35 mouse cellular contexts compared by ENCODE assay signal in genomic region chr7:19222875-19223274, GRCm38 (mm10). TPM values are rescaled to one million over a fixed set of nuclear protein-coding genes. Genes with fewer than 3 reads are reported as not detected.
"Had no signal": no experiment of that assay in that cellular context is flagged by ENCODE, and none has a peak within 500 bp of the region (broad histone marks: within the 10 kb centered on the region; RNA-seq: fewer than 3 reads in every experiment).

No protein-coding gene starts in this region.

- H3K9ac ChIP-seq: limb, embryonic 12.5 days; limb, embryonic 13.5 days; limb, embryonic 15.5 days; liver, embryonic 12.5 days; liver, embryonic 14.5 days; liver, postnatal 0 days; lung, embryonic 14.5 days; lung, embryonic 15.5 days; midbrain, embryonic 12.5 days; midbrain, embryonic 13.5 days; midbrain, embryonic 15.5 days; neural tube, embryonic 12.5 days had no signal

- H3K27me3 ChIP-seq: limb, embryonic 12.5 days; limb, embryonic 13.5 days; limb, embryonic 15.5 days; lung, embryonic 15.5 days; megakaryocyte, embryonic 14.5 days; midbrain, embryonic 12.5 days; midbrain, embryonic 13.5 days; midbrain, embryonic 15.5 days; neural tube, embryonic 12.5 days had no signal

- H3K4me3 ChIP-seq: limb, embryonic 10.5 days; limb, embryonic 12.5 days; limb, embryonic 13.5 days; limb, embryonic 15.5 days; liver, embryonic 12.5 days; liver, embryonic 13.5 days; liver, embryonic 15.5 days; lung, embryonic 15.5 days; megakaryocyte, embryonic 14.5 days; midbrain, embryonic 10.5 days; midbrain, embryonic 12.5 days; midbrain, embryonic 13.5 days; midbrain, embryonic 15.5 days; neural tube, embryonic 12.5 days had no signal

- H3K36me3 ChIP-seq: lung, embryonic 15.5 days; midbrain, embryonic 15.5 days had no signal

- H3K4me2 ChIP-seq: limb, embryonic 12.5 days; limb, embryonic 13.5 days; limb, embryonic 15.5 days; liver, embryonic 11.5 days; liver, embryonic 12.5 days; liver, embryonic 13.5 days; liver, embryonic 15.5 days; lung, embryonic 14.5 days; lung, embryonic 15.5 days; midbrain, embryonic 11.5 days; midbrain, embryonic 12.5 days; midbrain, embryonic 13.5 days; midbrain, embryonic 15.5 days; neural tube, embryonic 12.5 days had no signal

- H3K9me3 ChIP-seq: limb, embryonic 10.5 days; limb, embryonic 12.5 days; limb, embryonic 13.5 days; limb, embryonic 15.5 days; liver, embryonic 12.5 days; liver, embryonic 13.5 days; liver, embryonic 15.5 days; lung, embryonic 15.5 days; megakaryocyte, embryonic 14.5 days; midbrain, embryonic 10.5 days; midbrain, embryonic 12.5 days; midbrain, embryonic 13.5 days; midbrain, embryonic 15.5 days; neural tube, embryonic 12.5 days had no signal

- DNase-seq: left cerebral cortex, postnatal 4 days; liver; liver, embryonic 13.5 days; liver, postnatal 0 days; lung, adult 18-20 months; lung, adult 2 months; lung, embryonic 14.5 days; lung, postnatal 10 days; lung, postnatal 14 days; lung, postnatal 36 days; lung, postnatal 4 days; midbrain, embryonic 14.5 days had no signal

- H3K27ac ChIP-seq: limb, embryonic 10.5 days; limb, embryonic 12.5 days; limb, embryonic 13.5 days; limb, embryonic 15.5 days; liver, embryonic 14.5 days; lung, embryonic 15.5 days; macrophage; midbrain, embryonic 10.5 days; midbrain, embryonic 12.5 days; midbrain, embryonic 13.5 days; midbrain, embryonic 15.5 days; neural tube, embryonic 12.5 days had no signal

RNA-seq across cellular contexts. Expression of gene Gpr4, which starts 10.5 kb away (rescaled TPM):
- total RNA-seq: megakaryocyte, adult 5-6 weeks; megakaryocyte-erythroid progenitor cell, adult 5-6 weeks; monocyte, adult 5-6 weeks had no signal

RNA-seq across cellular contexts. Expression of gene Gipr, which starts 56.9 kb away (rescaled TPM):
- total RNA-seq: liver, adult 2 months; megakaryocyte progenitor cell, adult 5-6 weeks; megakaryocyte, adult 5-6 weeks; megakaryocyte-erythroid progenitor cell, adult 5-6 weeks; monocyte, adult 5-6 weeks had no signal
- polyA plus RNA-seq: limb, embryonic 11.5 days; liver, adult 2 months; macrophage had no signal
